Mouse (Mus musculus) forebrain, embryonic 12.5 days (tissue): ENCODE data around the gene Vps16. TPM values are rescaled to one million over a fixed set of nuclear protein-coding genes. Genes with fewer than 3 reads are reported as not detected.
A peak's percentile ranks its signal among the peaks of the same experiment; 100 is the strongest.

Experiments
- ATAC-seq: fragments of 200-750 bp; cut with Nextera tagmentation; 2 replicates; pipeline ENCODE4 v1.8.0; 2017; ENCODE audit warnings: moderate TSS enrichment; ENCODE audit not compliant: low FRiP score
- H3K27ac ChIP-seq: fragments of 300-500 bp; sonication (generic); 2 replicates; pipeline ENCODE4 v1.5.1; 2016; ENCODE audit warnings: mild to moderate bottlenecking
- H3K27me3 ChIP-seq: fragments of 300-500 bp; sonication (generic); 2 replicates; pipeline ENCODE4 v1.6.1; 2016; ENCODE audit warnings: mild to moderate bottlenecking
- H3K36me3 ChIP-seq: fragments of 300-500 bp; sonication (generic); replicated peaks from 2 replicates; pipeline ENCODE4 v1.6.1; 2016; ENCODE audit warnings: mild to moderate bottlenecking
- H3K4me1 ChIP-seq: fragments of 300-500 bp; sonication (generic); 2 replicates; pipeline ENCODE4 v1.6.1; 2016
- H3K4me2 ChIP-seq: fragments of 300-500 bp; sonication (generic); 2 replicates; pipeline ENCODE4 v1.6.1; 2016; ENCODE audit warnings: mild to moderate bottlenecking, moderate library complexity
- H3K4me3 ChIP-seq: fragments of 300-500 bp; sonication (generic); replicated peaks from 2 replicates; pipeline ENCODE4 v1.5.1; 2016; ENCODE audit warnings: mild to moderate bottlenecking
- H3K9ac ChIP-seq: fragments of 300-500 bp; sonication (generic); 2 replicates; pipeline ENCODE4 v1.6.1; 2016; ENCODE audit warnings: mild to moderate bottlenecking
- H3K9me3 ChIP-seq: fragments of 300-500 bp; sonication (generic); 2 replicates; pipeline ENCODE4 v1.6.1; 2016
- WGBS: fragments of 180-500 bp; shearing (Covaris S2); methylation state at CpG from one replicate; pipeline ENCODE4 v1.1.7; 2016; 5-methylcytosine and 5-hydroxymethylcytosine counted together
- polyA plus RNA-seq: library from polyadenylated mRNA; unstranded; fragments of >200 nt; fragmentation: Nextera tagmentation; extraction: Ambion mirVana; gene quantifications from 2 replicates; pipeline ENCODE4 v1.2.1, GENCODE M21; 2016

Gene Vps16
- polyA plus RNA-seq, 1 experiment from 2014 or later: 133 TPM

DNA sequence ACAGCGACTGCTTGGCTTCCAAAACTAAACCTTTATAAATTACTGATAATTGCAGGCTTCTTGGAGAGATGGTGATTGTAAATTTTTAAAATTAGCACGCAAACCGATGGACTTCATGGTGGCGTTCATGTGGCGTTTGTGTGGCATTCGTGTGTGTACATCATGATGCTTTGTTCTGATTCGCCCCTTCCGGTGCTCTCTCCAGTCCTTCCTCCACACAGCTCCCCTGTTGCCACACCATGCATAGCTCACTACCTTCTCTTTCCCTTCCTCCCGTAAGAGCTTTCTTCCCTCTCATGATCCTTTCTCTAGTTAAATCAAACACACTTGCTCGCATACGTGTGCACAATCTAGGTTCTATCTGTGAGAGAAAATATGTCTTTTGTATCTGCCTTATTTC is 51.6 kb downstream of the Vps16 start:
- WGBS: 94% methylated on average over 11 of the region's 11 CpGs

DNA sequence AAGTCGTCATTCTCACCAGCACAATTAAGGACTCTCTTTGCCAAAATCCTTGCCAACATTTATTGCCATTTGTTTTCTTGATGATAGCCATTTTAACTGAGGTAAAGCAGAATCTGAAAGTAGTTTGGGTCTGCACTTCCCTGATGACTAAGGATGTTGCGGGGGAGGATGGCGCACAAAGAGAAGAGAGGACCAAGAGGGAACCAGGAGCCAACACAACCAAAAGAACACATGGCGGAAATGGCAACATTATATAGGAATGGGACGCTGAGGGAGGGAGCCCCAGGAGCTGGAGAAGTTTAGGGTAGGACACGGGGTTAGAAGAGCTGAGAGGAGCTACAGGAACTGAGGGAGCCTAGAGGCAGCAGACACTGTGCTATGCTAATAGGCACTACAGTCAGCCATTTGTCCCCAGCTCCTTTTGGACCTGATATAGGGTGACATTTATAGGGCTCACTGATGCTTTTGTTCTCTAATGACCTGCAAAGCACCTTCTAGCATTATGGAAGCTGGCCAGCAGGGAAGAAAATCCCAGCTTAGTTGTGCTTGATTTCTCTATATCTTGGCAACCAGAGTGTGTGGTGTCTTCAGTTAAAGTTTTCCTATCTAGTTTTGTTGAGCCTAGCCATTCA is 52.6 kb downstream of the Vps16 start:
- H3K27ac ChIP-seq: no peak overlapping the region
- no peak overlapping the region for H3K4me3 ChIP-seq
- no peak for ATAC-seq
- H3K9ac ChIP-seq: no peak overlapping the region
- no peaks in the 10 kb centered on the region for H3K9me3 ChIP-seq
- no peak overlapping the region for H3K4me2 ChIP-seq
- H3K27me3 ChIP-seq: no peaks in the 10 kb centered on the region
- 82% methylated on average over 6 of the region's 6 CpGs for WGBS
- H3K36me3 ChIP-seq: no peaks in the 10 kb centered on the region
- H3K4me1 ChIP-seq: peaks cover 7% of the 10 kb centered on the region; the same call in 1 of the 2 replicates

More for the DNA sequence above, 51.6 kb downstream of the Vps16 start:
- no peaks in the 10 kb centered on the region for H3K36me3 ChIP-seq
- no peak overlapping the region for H3K27ac ChIP-seq
- H3K4me3 ChIP-seq: no peak overlapping the region
- H3K4me2 ChIP-seq: no peak overlapping the region
- H3K9ac ChIP-seq: no peak overlapping the region
- H3K27me3 ChIP-seq: no peaks in the 10 kb centered on the region
- no peaks in the 10 kb centered on the region for H3K9me3 ChIP-seq
- H3K4me1 ChIP-seq: peaks cover 7% of the 10 kb centered on the region; the same call in 1 of the 2 replicates
- ATAC-seq: no peak

DNA sequence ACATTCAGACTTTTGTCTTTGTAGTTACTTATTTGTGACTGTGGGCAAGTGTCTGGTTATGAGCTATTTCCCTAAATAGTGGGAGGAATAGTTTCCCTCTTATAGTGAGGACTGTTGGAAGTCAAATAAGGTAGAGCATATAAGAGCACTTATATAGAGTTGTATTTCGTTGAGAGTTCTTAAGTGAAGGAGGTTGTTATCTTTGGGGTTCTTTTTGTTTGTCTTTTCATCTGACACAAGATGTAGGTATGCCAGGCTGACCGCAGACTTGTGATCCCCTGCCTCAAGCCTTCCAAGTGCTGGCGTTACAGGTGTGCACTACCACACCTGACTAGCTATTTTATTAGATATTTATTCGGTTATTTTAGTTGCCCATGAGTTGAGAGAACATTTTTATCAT is 58.0 kb downstream of the Vps16 start:
- Histone ChIP-seq H3K27ac (no peak overlapping the region), H3K4me1 (no peaks in the 10 kb centered on the region), H3K36me3 (no peaks in the 10 kb centered on the region), H3K4me3 (no peak overlapping the region), H3K4me2 (no peak overlapping the region), H3K9ac (no peak overlapping the region), H3K27me3 (no peaks in the 10 kb centered on the region), H3K9me3 (no peaks in the 10 kb centered on the region)
- WGBS: 95% methylated on average over 4 of the region's 4 CpGs
- no peak for ATAC-seq

DNA sequence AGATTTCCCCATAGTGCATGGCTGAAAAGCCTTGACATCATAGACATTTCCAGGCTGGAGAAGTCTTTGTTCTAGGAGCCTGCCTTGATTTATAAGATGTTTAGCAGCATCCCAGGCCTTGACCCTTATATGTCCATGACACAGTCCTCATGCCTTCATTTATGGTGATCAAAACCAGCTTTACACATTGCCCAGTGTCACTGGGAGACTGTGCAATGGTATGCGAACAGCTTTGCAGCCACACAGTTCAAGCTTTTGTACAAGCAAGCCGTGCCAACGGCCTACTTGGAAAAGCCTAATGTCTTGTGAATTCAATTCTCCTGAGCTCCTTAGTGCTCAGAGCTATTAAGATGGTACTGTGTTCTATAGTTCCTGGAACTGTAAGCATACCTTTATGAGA is 58.6 kb downstream of the Vps16 start:
- no peaks in the 10 kb centered on the region for H3K9me3 ChIP-seq
- peaks cover 3% of the 10 kb centered on the region; the same call in 1 of the 2 replicates for H3K4me1 ChIP-seq
- H3K27ac ChIP-seq: no peak overlapping the region
- ATAC-seq: no peak
- H3K27me3 ChIP-seq: no peaks in the 10 kb centered on the region
- H3K9ac ChIP-seq: no peak overlapping the region
- H3K4me3 ChIP-seq: no peak overlapping the region
- 70% methylated on average over 3 of the region's 3 CpGs for WGBS
- H3K36me3 ChIP-seq: no peaks in the 10 kb centered on the region
- no peak overlapping the region for H3K4me2 ChIP-seq

DNA sequence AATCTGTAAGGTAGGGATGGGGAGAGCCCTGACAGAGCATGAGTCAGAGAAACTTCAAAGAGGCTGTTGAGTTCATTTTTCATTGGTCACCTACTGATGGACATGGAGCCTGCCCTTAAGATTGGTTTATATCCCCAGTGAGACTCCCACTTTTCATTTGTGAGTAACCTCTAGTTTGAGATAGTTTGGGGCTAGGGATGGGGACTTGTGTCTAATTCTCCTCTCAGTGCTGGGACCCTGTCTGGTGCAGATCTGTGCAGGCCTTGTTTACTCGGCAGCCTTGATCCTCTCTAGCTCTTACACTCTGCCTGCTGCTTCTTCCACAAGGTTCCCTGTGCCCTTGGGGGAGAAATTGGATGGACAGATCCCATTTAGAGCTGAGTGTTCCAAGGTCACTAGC is 60.1 kb downstream of the Vps16 start:
- Histone ChIP-seq H3K4me3 (no peak overlapping the region), H3K9ac (no peak overlapping the region), H3K4me2 (no peak overlapping the region), H3K27ac (no peak overlapping the region), H3K27me3 (no peaks in the 10 kb centered on the region), H3K9me3 (no peaks in the 10 kb centered on the region), H3K4me1 (peaks cover 7% of the 10 kb centered on the region; the same call in 1 of the 2 replicates), H3K36me3 (no peaks in the 10 kb centered on the region)
- no peak for ATAC-seq
- 86% methylated on average over 1 of the region's 1 CpGs for WGBS

DNA sequence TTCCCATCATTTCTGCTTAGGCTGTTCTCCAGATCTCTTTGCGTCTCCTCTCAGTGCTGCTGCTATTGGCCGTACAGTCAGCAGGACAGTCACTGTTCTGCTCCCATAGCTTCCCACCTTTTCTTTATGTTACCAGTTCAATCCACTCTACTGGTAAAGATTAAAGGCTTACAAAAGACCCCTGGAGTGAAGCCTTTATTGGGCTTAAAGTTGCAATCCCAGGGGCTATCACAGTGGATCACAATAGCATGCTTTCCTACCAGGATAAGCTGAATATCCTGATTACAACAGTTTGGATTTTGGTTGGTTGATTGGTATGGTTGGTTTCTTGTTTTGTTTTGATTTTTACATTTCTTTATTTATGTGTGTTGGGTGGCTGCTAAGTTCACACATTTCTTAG is 63.9 kb downstream of the Vps16 start:
- H3K27ac ChIP-seq: no peak overlapping the region
- no peak for ATAC-seq
- 42% methylated on average over 2 of the region's 2 CpGs for WGBS
- H3K9me3 ChIP-seq: 0 out of 2 replicates have a peak, but pooled peaks cover 8% of the 10 kb centered on the region
- no peak overlapping the region for H3K4me2 ChIP-seq
- H3K27me3 ChIP-seq: no peaks in the 10 kb centered on the region
- no peak overlapping the region for H3K9ac ChIP-seq
- peaks cover 22% of the 10 kb centered on the region for H3K4me1 ChIP-seq
- peaks cover 3% of the 10 kb centered on the region; the same call in 1 of the 2 replicates for H3K36me3 ChIP-seq
- H3K4me3 ChIP-seq: no peak overlapping the region

DNA sequence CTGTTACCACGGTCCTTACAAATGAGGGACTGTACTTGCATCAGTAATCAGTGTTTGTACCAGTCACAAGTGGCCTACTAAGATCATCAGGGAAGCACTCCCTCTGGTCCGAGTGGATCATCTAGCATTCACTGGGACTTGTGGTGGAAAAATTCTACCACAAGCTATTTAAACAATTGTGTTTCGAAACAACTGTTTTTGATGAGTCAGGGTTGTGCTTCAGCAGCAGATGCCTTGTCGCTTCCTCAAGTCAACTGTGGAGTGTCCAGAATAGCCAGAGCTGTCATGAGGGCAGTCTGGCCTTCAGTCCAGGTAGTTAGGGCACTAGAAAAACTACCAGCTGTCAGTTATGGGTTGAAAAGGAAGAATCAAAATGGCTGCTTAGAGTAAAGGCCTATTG is 64.5 kb downstream of the Vps16 start:
- no peak overlapping the region for H3K4me3 ChIP-seq
- H3K36me3 ChIP-seq: peaks cover 3% of the 10 kb centered on the region; the same call in 1 of the 2 replicates
- H3K27ac ChIP-seq: no peak overlapping the region
- H3K27me3 ChIP-seq: no peaks in the 10 kb centered on the region
- H3K4me2 ChIP-seq: no peak overlapping the region
- 0 out of 2 replicates have a peak, but pooled peaks cover 10% of the 10 kb centered on the region for H3K9me3 ChIP-seq
- 84% methylated on average over 4 of the region's 4 CpGs for WGBS
- peaks cover 22% of the 10 kb centered on the region for H3K4me1 ChIP-seq
- no peak for ATAC-seq
- H3K9ac ChIP-seq: no peak overlapping the region

DNA sequence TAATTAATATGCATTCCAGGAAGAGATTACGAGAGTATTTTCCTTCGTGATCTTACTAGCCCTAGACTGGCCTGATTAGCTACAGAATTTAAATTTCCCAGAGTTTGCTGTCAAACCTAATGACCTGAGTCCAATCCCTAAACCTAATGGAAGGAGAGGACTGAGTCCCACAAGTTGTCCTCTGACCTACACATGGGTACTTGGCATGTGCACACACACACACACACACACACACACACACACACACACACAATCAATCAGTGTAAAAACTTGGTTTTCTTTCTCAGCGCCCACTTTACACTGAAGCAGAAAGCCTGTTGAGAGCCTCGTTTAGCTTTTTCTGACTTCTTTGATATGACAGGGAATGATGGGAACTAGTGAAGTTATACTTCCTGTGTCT is 67.0 kb downstream of the Vps16 start:
- Histone ChIP-seq H3K36me3 (peaks cover 3% of the 10 kb centered on the region; the same call in 1 of the 2 replicates), H3K27me3 (no peaks in the 10 kb centered on the region), H3K4me3 (no peak overlapping the region), H3K9me3 (0 out of 2 replicates have a peak, but pooled peaks cover 10% of the 10 kb centered on the region), H3K4me1 (peaks cover 30% of the 10 kb centered on the region), H3K4me2 (0 out of 2 replicates have a peak overlapping the region, but pooled peaks have one; percentile 5), H3K9ac (no peak overlapping the region), H3K27ac (peak overlapping the region; percentile 85)
- peak; percentile 59 for ATAC-seq
- WGBS: 10% methylated on average over 4 of the region's 4 CpGs

DNA sequence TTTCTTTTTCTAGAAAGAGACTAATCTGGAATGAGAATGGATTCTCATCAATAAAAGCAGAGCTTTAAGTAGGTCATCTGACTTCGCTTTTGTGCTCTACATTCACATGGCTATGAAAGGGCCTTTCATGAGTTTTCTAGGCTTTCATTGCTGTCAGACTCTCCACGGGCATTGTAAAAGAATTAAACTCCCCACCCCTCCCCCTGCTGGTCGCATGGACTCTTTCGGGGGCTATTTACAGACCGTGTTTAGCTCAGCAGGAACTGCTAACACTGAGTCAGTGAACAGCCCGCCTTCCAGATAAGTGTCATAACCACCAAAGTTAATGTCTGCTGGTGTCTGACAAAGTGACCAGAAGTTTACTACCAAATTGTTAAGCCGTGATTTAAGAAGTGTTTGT is 67.4 kb downstream of the Vps16 start:
- H3K4me3 ChIP-seq: no peak overlapping the region
- peak overlapping the region; percentile 86 for H3K27ac ChIP-seq
- 0 out of 2 replicates have a peak, but pooled peaks cover 10% of the 10 kb centered on the region for H3K9me3 ChIP-seq
- 5% methylated on average over 7 of the region's 7 CpGs for WGBS
- H3K36me3 ChIP-seq: peaks cover 3% of the 10 kb centered on the region; the same call in 1 of the 2 replicates
- H3K4me2 ChIP-seq: no peak overlapping the region
- no peaks in the 10 kb centered on the region for H3K27me3 ChIP-seq
- ATAC-seq: peak; percentile 88
- H3K4me1 ChIP-seq: peaks cover 33% of the 10 kb centered on the region
- no peak overlapping the region for H3K9ac ChIP-seq

Other genes starting within 250 kb of the Vps16 start
- gene Snrpb, start 244.9 kb upstream of the Vps16 start, polyA plus RNA-seq: 577 and 590 TPM in 2 replicates
- not detected in 2 replicates for gene Tmc2, start 229.1 kb upstream of the Vps16 start, polyA plus RNA-seq
- 366 and 374 TPM in 2 replicates for gene Nop56, start 149.9 kb upstream of the Vps16 start, polyA plus RNA-seq
- gene Idh3b, start 139.8 kb upstream of the Vps16 start, polyA plus RNA-seq: 130 TPM in 2 replicates
- gene Ebf4, start 129.2 kb upstream of the Vps16 start, polyA plus RNA-seq: 2.7 and 2.9 TPM in 2 replicates
- gene Cpxm1, start 26.8 kb upstream of the Vps16 start, polyA plus RNA-seq: 26.2 and 28.4 TPM in 2 replicates
- gene Gm28372, start 19.1 kb upstream of the Vps16 start, polyA plus RNA-seq: not detected in 2 replicates
- not detected in 2 replicates for gene 1700020A23Rik, start 19.1 kb upstream of the Vps16 start, polyA plus RNA-seq
- gene Tmem239, start 17.9 kb upstream of the Vps16 start, polyA plus RNA-seq: 0.15 TPM in 1 of 2 replicates, not detected in the other
- 10.9 TPM in 2 replicates for gene Pced1a, start 362 bp downstream of the Vps16 start, polyA plus RNA-seq
- 130 and 138 TPM in 2 replicates for gene Ptpra, start 25.9 kb downstream of the Vps16 start, polyA plus RNA-seq
- gene Mrps26, start 139.4 kb downstream of the Vps16 start, polyA plus RNA-seq: 67.0 and 70.9 TPM in 2 replicates
- gene Oxt, start 151.8 kb downstream of the Vps16 start, polyA plus RNA-seq: not detected in 2 replicates
- gene Avp, start 158.2 kb downstream of the Vps16 start, polyA plus RNA-seq: not detected in 2 replicates
- gene Fastkd5, start 205.7 kb downstream of the Vps16 start, polyA plus RNA-seq: 16.8 and 19.3 TPM in 2 replicates
- 13.1 and 16.9 TPM in 2 replicates for gene Ubox5, start 205.7 kb downstream of the Vps16 start, polyA plus RNA-seq
- 7.2 and 7.4 TPM in 2 replicates for gene Lzts3, start 218.5 kb downstream of the Vps16 start, polyA plus RNA-seq
- gene Ddrgk1, start 240.3 kb downstream of the Vps16 start, polyA plus RNA-seq: 47.8 and 49.7 TPM in 2 replicates
- gene Itpa, start 243.3 kb downstream of the Vps16 start, polyA plus RNA-seq: 145 and 147 TPM in 2 replicates